Mouse (Mus musculus) 3134 (cell line): ENCODE measurements around the gene Pbx4.
A peak's percentile ranks its signal among the peaks of the same experiment; 100 is the strongest.

ENCODE experiments used
- DNase-seq: peaks from one replicate; pipeline ENCODE4 v3.0.0-alpha.2; 2011; ENCODE audit warnings: low spot score; ENCODE audit not compliant: insufficient read length; ENCODE audit errors: extremely low read depth

Gene Pbx4

GRCm38 (mm10) chr8:69808864-69809403, 23.4 kb upstream of the Pbx4 start:
- no peak for DNase-seq

DNA sequence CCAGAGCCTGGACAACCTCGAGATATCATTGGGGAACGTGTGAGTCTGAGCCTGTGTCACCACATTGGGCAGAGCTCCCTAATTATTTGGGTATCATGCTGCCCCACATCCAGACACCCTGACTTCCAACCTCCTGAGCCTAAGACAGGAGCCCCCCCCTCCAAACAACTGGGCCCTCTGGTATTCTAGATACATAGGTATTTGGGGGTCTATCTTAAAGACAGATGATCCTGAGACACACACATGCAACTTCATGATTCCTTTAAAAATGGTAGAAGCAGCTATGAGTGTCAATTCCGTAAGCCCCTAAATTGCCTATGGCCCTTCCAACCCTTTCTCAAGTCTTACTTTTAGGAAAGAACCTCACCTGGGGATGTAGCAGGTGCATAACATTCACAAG, 22.5 kb upstream of the Pbx4 start:
- DNase-seq = no peak

- DNase-seq = no peak
These were observed 17.4 kb upstream of the Pbx4 start for GRCm38 (mm10) chr8:69814881-69815280.

DNA sequence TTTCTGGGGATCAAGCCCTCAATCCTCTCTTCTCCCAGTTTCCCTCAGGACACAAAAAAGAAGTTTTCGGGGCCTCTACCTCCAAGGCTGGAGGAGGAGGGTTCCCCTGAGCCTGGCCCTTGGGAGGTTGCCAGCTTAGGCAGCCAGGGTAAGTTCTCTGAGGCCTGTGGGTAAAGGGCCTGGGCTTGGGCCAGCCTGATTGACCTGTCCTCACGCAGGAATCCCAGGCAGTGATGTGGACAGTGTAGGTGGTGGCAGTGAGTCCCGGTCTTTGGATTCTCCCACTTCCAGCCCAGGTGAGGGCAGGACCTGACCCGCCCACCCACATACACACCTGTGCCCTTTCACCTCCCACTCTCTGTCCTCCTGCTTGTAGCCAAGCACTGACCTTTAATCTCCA, 16.9 kb upstream of the Pbx4 start:
- no peak for DNase-seq

DNA sequence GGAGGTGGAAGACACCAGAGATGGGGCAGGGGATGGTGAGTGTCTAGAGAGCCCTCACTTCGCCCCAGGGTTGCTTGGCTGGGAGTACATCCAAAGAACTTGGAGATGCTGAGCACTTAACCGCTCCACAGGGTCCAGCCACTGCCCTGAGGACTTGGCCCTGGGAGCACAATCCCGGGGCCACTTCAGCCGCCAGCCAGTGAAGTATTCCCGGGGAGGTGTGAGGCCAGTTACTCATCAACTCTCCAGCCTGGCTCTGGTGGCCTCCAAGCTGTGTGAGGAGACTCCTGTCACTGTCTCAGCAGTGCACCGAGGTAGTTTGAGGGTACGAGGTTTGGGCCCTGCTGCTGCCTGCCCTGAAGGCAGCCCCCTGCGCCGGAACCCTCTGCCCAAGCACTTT, 11.8 kb upstream of the Pbx4 start:
- no peak for DNase-seq

DNA sequence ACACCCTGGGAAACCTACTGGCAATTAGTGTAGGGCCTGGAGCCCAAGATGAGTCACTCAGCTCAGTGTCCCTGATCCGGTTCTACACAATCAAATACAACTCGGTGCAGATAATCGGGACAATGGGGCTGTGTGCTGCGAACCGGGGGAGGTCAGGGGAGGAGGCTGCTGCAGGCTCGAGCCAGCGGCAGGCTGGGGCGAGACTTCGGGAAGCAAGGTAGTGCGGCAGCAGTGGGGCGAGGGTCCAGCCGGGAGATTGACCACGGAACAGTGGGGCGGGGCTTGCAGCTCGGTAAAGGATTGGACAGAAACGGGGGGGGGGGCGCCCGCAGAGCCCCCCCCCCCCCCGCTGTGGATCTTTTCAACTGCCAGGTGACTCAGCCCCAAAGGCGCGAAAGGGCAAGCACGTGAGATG, 10.3 kb upstream of the Pbx4 start:
- peak; percentile 78 for DNase-seq

GRCm38 (mm10) chr8:69822386-69823191, 9.7 kb upstream of the Pbx4 start, which contains the start of gene Lpar2:
TSS of gene Lpar2 (plus strand) at chr8:69822429.
- peak; percentile 66 for DNase-seq

GRCm38 (mm10) chr8:69826371-69826770, 5.9 kb upstream of the Pbx4 start:
- DNase-seq = no peak

DNA sequence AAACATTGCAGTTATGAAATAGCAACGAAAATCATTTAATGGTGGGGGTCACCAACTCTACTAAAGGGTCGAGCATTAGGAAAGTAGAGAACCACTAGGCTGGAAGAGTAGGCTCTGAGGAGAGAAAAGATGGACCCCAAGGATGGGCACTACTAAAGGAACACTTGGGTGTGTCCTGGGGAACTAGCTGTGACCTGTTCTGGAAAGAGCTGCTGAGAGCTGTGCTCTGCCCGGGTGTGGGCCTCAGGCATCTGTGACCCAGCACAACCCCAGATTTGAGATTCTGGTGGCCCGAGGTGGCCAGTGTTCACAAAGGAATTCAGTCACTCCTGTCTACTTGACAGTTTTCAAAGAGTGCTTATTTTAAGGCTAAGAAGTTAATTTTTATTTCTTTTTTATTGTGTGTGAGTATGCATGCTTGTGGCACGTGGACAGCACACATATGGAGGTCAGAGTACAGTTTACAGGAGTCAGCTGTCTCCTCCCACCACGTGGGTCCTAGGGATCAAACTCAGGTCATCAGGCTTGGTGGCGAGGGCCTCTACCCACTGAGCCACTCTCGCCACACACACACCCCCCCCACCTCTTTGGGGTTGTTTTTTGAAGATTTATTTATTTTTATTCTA, 4.9 kb downstream of the Pbx4 start:
- DNase-seq = no peak

DNA sequence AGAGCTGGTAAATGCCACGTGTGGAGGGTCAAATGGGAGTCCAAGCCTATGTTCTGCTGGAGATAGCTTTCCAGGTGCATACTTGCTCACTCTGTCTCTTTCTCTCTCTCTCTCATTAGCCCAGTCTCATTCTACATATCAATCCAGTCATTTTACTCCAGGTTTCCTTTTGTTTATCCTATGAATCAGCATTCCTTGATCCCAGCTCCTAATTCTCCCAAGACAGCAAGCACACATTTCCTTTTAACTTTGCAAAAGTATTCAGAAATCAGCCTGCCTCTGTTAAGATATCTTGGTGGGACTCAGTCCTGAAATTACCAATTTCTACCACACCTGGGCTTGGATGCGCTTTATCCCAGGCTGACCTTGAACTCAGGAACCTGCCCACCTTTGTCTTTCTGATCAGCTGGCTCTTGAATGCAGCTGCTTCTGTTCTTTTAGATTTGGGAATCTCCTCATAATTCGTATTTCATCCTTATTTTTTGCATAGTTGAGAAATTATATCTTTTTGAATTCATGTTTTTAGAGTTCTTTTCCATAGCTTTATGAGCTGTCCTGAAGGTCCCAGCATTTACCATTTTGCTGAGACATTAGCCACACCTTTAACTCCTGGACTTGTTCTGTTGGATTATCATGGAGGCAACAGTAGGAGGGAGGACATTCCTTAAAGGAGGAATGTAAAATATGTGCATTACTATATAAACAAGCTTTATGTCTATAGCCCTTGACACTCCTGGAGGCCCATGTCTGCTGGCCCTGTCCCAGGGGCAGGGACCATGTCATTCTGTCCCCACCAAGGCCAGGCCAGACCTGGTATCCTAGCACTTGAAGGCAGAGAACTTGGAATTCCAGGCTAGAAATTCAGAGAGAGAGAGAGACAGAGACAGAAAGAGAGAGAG, 15.1 kb downstream of the Pbx4 start:
- DNase-seq = no peak

- DNase-seq = peak; percentile 75
These were observed 16.7 kb downstream of the Pbx4 start for GRCm38 (mm10) chr8:69848951-69849350.

DNA sequence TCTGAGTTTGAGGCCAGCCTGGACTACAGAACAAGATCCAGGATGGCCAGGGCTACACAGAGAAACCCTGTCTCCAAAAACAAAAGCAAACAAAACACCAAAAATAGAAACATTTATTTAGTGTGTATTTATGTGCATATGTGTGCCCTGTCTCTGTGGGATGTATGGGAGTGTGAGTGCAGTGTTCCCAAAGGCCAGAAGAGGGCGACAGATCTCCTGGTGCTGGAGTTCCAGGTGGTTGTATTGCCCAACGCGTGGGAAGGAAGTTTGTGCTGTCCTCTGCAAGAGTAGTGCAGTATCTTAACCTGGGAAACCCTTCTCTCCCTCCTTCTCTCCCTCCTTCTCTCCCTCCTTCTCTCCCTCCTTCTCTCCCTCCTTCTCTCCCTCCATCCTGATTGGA, 17.6 kb downstream of the Pbx4 start:
- no peak for DNase-seq

GRCm38 (mm10) chr8:69850926-69851506, 18.7 kb downstream of the Pbx4 start:
- peak; percentile 26 for DNase-seq

DNA sequence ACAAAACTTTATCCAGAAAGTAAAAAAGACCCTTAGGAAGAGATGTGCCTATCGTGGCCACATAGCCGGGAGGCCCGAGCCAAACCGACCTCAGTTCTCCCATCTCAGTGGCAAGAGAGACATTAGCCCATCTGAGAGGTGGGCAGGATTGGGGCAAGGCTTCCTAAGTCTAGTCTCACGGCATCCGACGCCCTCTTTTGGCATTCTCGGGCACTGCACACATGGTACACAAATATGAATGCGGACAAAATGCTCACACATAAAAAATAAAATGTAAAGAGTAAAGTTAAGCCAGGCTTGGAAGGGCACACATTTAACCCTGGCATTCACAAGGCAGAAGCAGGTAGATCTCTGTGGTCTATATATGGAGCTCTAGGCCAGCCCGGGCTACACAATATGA, 21.6 kb downstream of the Pbx4 start:
- DNase-seq = no peak

GRCm38 (mm10) chr8:69860807-69861206, 28.5 kb downstream of the Pbx4 start:
- no peak for DNase-seq

DNA sequence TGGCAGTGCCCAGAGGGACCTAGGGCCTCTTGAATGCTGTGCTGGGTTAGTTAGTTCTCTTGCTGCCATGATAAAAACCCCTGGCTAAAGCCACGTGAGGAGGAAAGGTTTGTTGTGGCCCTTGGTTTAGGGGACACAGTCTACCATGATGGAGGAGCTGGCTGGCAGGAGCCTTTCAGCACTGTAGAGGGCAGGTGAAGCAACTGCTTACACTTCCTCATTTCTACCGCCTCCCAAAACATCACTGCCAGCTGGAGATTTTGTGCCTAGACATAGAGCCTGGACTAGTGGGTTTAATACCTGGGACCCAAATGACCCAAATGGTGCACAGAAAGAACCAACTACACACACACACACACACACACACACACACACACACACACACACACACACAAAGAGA, 29.0 kb downstream of the Pbx4 start:
- no peak for DNase-seq

- no peak for DNase-seq
These were observed 31.2 kb downstream of the Pbx4 start for GRCm38 (mm10) chr8:69863387-69864020.

DNA sequence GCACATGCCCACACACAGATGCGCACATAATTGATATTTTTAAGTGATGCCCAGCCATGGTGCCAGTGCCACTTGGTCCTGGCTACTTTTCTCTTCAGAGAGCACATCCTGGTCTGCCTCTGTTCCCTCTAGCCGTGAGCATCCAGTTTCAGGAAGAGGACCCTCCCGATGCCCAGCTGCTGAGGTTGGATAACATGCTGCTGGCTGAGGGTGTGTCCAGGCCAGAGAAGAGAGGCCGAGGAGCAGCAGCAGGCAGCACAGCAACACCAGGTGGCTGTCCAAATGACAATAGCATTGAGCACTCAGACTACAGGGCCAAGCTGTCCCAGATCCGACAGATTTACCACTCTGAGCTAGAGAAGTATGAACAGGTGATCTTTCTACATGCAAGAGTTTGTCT, 31.9 kb downstream of the Pbx4 start:
- DNase-seq = no peak

DNA sequence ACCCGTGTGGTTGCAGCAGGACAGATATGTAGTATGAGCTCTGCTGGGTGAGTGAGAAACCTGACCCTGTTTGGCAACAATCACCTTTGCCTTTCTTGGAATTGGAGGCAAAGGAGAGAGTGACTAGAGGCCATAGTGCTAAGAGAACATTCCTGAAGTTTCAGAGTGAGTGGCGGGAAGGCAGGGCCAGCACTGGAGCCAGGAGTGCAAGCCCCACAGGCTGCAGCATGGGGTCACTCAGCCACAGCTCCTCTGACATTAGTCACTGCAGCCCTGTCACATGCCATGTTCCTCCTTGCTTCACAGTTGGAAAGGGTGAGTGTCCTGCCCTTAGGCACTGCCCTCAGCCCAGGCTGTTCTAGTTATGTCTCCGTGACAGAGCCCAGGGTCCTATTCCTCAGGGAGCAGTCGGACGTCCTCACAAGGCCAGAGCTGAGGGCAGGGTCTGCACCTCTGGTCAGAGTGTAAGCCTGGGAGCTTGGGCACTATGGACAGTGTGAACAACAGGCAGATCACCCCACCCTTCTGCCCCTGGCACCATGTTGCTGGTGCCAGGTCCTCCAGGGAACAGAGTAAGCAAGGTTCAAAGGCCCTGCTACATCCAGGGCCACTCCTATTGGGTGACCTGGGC, 35.5 kb downstream of the Pbx4 start:
- DNase-seq = peak; percentile 76
